Mouse (Mus musculus) adrenal gland, adult 8-10 months (tissue): ENCODE data around the gene Rpl5. TPM values are rescaled to one million over a fixed set of nuclear protein-coding genes. Genes with fewer than 3 reads are reported as not detected.
"Not testable (repeated sequence)": the region's sequence is repeated elsewhere in the genome, so short reads cannot be mapped to it uniquely, and the experiment has no call there.

Experiments used
- DNase-seq: peaks from one replicate; pipeline ENCODE4 v3.0.0; 2022
- total RNA-seq, 4 experiments: library from RNA; stranded (reverse); gene quantifications; 2 replicates each; pipeline ENCODE4 v1.2.4; 2022

The Rpl5 gene
- total RNA-seq, 4 experiments from 2014 or later = 50.4 to 91.3 (median 70.7) TPM

DNA sequence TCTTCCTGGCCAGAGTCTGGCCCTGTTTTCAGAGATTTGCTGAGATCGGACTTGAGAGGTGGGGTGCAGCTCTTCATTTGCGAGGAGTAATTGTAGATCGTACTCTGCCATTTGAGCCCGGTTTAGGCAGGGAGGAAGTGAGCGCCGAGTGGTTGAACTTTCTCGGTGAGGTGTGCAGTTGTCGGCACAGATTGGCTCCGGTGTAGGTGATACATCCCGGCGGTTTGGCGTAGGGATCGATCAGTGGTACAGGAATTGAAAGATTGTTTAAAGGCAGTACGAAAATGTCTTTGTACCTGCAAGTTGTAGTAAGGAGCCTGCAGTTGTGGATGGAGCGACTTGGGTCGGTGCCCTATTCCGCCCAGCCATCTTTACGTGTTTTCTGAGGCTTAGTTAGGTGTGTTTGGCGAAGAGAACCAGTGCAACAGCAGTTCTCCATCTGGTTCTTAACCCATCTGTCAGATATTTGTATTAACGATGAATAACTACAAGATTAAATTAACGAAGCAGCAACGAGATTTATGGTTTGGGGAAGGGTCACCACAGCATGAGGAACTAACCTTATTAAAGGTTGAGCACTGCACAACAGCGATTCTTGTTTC, 813 bp downstream of the Rpl5 start:
- DNase-seq = no peak

DNA sequence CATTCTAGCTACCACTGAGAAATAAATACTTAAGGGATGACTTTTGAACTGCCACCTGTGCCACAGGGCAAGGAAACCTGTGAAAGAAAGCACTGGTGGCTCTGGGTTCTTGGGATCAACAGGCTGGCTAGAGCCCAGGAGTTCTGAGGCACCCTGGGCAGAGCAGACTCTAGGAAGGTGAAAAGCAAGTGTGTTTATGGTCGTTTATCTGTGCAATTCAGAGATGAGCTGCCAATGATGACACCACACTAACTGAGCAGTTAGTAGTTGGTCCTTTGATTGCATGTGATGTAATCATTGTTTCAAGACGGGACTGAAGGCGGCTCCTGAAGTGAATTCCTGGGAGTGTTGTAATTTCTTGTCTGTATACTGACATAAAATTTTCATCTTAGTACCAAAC, 4.0 kb downstream of the Rpl5 start:
- no peak for DNase-seq

DNA sequence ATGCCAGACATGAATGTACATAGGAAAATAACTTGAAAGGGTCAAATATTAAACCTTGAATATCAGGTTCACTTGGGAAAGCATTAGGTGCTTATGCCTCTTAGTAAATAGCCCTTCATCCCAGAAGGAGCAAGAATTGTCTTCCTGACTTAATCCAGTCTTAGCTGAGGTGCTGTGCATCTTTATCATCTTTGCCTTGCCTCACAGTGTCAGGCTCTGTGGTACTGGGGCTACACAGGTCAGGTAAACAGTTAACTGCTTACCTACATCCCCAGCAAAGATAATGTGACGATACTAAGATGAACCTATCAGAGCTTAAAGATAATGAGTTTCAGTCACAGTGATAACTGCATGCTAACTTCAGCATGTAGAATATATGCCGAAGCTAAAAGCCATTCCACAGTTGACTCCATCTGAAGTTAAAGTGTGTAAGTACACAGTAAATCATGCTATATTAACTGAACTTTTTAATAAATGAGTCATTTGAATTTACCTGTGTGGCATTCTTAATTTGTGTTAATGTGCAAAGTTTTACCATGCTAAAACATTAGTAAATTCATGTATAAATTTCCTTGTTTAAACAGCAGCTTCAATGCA, 8.3 kb downstream of the Rpl5 start:
- no peak for DNase-seq

DNA sequence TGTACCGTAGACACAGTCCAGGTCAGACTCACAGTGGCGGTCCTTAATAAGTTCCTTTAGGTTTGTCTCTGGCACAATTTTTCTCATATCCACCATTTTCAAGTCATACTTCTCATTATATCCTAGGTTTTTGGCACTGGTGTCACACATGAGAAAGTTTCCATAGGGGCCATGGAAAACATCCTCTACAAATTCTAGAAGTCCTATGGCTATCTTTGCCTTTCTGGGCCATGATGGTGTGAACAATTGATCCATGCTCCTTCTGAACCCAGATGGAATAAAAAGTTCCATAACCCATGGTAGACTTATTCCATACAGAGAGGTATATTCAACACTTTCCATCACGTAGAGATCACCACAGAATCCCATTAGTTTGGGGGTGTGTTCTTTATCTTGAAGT, 9.4 kb downstream of the Rpl5 start:
- DNase-seq = no peak

DNA sequence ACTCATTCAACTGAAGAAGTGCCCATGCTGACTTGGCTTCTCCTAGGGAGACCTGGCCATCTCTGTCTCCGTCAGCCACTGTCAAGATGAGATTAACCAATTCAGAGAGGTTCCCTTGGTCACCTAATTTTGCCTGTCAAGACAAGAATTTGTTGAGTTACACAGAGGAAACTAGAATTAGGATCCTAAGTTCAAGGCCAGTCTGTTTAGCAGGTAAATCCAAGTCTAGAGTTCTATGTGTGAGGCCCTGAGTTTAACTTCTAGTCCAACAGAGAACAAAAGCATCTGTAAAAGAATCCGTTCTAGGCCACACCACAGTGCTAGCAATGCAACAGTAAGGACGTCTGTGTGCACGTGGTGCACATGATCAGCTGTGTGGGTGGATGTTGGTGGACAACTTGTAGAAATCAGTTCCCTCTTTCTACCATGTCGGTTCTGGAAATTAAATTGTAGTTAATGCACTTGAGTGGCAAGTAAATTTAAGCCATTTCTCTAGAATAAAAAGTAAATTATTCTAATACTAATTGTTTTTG, 9.8 kb downstream of the Rpl5 start:
- no peak for DNase-seq

DNA sequence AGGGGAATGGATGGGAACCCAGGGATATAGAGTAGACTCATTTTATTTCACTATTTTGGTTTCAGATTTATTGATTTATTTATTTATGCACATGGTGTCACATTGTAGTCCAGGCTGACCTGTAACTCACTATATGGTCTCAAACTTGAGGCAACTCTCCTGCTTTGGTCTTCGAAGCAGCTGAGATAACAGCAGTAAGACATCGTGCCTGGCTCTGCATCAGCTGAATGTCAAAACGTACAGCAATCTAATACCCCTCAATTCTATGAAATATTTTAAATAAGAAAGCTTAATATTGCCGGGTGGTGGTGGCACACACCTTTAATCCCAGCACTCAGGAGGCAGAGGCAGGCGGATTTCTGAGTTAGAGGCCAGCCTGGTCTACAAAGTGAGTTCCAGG, 10.7 kb downstream of the Rpl5 start:
- no peak for DNase-seq

DNA sequence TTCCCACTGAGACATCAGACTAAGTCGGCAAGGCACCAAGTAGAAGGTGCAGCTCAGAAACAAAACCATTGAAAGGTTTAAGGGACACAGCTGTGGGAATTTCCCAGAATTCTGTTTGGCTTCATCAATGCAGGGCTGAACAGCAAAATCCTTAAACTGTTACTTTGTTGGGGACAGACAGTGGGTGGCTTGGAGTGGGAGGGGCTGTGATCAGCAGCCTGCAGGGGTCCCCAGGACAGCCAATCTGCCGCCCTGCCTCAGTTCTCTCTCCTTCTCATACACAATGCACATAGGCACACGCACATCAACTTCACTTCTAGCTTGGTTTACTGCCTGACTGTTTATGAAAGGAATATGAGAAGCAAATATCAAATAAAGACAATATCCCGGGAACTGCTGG, 15.0 kb downstream of the Rpl5 start:
- no peak for DNase-seq

DNA sequence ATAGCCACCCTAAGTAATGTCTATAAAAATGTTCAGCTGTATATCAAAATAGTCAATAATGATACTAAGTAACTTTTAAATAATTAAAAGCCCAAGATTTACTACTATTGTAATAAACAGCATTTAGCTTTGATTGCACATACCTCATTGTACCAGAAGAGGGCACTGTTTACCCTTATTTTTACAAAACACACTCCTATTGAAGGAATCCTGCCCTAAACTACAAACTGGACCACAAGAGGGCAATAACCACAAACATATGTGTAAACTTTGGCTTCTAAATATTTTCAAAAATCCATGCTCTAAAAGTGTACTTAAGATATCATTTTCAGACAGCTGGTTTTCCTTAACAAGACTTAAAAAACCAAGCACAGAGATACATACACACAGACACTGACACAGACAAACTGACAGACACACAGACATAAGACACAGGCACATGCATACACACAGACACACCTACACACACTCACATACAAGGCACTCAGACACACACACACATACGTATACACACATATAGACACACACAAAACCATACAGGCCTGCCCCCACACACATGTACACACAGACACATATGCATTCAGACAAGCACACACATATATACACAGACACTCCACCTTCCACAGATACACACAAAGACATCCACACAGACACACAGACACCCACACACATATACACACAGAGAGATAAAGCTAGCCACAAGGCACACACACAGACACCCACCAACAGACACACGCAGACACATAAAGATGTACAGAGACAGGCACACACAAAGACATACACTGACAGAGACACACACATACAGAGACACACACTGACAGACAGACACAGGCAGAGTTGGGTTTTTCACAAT, 21.3 kb downstream of the Rpl5 start:
- no peak for DNase-seq

DNA sequence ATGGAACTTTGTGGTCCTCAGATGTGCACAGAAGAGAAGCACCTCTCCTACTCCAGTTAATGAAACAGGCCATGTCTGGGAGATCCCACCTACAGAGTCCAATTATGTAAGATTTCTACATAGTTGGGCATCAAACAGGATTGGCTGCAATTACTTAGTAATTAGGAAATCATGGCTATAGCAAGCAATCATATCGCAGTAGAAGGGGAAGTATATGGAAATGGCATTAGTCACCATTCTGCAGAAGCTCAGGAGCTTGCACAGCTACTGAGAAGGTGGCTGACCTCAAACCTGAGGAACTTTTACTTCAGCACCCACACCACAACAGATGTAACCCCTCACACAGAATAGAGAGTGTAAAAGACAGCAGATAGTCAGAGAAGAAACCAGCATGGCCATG, 22.5 kb downstream of the Rpl5 start:
- no peak for DNase-seq

DNA sequence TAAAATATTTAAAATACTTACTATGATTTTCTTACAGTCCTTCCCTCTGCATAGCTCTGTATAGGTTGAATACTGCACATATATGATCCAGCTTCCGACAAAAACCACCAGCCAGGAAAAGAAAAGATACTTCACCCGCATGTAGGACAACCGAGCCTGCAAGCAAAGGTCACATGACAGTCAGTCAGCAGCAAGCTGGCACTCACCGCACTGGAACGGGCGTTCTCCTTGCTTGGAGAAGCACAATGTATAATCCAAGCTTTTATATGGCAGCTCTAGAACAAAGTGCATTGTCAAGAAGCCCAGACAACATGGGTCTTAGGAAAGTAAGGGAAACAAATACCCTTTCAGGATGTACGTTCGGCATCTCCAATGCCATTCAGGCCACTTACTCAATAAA, 24.3 kb downstream of the Rpl5 start:
- no peak for DNase-seq

DNA sequence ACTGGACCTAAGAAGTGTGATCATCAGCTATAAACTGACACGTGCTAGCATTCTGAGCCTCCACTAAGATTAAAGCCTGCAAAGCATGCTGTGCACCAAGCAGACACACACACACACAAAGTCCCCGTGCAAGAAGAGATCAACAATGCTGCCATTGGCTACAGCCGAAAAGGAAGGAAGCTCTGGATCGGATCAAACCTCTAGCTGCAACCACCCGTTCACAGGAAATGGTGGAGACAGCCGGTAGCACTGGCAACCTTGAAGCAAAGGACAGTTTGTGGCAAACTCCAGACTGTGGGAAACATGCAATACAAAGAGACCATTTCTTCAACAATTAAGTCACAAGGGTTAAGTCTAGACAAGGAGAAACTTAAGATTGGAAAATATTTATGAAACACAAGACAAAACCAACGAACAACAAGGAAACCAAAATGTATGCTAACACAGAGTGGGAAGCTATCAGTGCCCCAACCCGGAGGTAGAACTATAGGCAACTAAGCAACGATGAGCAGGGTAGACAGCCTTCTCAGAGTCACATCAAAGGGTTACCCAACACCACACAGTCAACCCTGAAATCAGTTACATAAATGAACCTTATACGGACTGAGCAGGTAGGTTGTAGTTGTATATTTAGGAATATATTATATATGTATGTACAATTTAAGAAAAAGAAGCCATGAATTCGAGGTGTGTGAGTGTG, 26.4 kb downstream of the Rpl5 start:
- no peak for DNase-seq

DNA sequence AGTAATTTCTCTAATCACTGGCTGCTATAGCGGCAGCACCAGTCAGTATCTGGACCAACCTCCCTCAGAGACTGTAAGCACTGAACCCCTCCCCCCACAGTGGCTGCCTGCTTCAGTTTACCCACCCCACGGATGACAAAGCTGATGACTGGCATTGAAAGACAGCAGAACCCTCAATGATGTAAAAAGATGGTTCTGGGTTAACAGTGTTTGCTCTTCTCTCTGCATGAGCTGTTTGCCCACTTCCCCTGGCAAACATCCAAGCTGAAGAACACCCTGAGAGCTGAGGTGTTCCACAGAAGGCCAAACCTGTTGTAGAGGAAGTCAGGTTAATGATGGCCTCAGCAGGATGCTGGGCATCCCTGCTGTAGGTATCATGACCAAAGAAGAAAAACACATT, 32.3 kb downstream of the Rpl5 start:
- no peak for DNase-seq

DNA sequence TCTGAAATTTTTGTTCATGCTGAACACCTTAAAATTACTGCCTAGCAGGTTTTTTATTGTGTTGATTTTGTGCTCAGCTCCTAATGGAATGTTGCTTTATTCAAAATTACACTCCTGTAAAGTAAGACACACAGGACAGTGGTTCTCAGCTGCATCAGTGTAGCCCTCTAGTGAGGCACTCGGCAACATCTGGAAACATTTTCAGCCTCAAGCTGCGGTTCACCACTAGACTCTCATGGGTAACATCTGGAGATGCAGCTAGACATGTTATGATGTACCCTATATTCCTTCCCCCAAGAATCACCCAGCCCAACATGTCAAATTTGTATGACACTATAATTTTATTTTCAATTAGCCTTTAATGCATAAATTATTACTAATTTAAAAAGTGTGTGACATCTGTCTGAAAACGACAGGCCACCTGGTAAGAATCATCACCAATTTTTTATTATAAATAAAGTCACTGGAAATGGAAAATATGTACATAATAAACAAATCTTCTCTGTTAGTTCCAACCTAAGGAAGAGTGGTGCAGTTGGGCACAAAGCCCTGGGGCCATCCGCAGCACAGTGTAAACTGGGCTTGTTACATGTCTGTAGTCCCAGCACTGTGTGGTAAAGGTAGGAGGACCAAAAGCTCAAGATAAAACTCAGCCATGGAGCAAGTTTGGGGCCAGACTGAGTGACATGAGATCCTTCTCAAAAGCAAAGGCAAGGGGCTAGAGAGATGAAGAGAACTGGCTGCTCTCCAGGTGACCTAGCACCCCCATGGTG, 33.1 kb downstream of the Rpl5 start:
- DNase-seq = no peak

DNA sequence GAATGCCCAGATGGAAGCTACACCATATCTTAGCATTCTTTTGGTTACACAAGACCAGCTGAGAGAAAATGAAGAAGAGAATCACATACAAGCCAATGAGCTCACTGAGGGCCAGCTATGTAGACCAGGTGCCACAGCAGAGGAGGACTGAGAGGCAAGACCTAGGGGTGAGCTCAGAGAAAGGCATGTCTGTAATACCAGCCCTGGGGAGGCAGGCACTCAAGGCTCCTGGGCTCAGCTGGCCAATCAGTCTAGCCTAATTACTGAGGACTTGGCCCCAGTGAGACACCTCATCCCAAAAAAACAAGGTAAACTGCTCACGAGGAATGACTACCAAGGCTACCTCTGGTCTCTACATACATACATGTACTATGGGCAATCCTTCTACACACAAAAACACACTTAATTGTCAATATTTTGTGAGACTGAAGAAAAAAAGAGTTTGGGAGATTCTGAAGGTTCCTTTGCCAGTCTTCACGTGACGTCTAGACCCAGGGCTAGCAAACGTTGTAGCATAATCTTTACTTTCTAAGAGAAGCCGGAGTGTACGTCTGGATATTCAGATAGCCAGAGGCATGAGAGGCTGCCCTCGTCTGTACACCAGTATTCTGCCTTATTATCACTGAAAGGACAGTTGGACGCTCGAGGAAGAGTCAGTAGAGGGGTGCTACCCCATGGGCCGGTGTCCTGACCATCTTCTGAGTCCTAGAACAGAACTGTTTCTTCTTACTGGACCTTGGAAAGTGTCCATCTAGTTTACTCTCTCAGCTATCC, 34.7 kb downstream of the Rpl5 start:
- no peak for DNase-seq

DNA sequence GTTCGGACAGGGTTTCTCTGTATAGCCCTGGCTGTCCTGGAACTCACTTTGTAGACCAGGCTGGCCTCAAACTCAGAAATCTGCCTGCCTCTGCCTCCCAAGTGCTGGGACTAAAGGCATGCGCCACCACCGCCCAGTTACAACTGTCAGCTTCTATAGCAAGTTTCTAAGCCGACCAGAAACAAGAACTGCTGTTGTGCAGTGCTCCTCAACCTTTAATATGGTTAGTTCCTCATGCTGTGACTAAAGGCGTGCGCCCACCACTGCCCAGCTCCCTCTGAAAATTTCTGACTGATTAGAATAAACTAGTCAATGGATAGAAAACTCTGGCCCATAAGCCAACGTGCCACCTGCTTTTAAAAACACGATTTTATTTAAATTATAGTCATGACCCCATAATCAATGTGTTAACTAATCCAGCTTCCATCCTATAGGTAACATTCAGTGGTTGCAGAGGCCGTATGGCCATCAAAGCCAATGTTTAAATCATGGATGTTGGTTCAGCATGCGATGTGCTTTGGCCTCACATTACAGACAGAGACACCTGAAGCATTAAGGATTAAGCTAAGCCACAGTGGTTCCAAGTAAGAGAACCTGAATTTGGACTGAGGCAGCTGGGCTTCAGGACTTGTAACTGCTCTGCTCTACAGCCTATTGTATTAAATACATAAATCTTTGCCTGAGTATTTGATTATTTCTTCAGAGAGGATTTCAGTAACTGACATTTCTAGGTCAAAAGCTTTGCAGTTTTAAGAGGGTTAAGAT, 36.5 kb downstream of the Rpl5 start:
- no peak for DNase-seq

DNA sequence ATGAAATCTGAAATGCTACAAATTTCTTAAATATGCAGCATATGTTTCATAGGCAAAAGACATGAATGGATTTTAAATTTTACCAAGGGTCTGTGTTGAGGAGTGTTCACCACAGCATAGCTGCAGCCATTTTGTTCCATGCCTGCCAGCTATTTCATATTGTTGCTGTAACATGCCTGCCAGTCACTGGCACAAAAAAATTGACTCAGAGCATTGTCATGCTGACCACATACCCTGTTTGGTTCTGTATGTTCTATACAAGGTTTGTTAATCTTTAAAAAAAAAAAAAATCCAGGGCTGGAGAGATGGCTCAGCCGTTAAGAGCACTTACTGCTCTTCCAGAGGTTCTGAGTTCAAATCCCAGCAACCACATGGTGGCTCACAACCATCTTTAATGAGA, 38.2 kb downstream of the Rpl5 start:
- DNase-seq = not testable (repeated sequence)

DNA sequence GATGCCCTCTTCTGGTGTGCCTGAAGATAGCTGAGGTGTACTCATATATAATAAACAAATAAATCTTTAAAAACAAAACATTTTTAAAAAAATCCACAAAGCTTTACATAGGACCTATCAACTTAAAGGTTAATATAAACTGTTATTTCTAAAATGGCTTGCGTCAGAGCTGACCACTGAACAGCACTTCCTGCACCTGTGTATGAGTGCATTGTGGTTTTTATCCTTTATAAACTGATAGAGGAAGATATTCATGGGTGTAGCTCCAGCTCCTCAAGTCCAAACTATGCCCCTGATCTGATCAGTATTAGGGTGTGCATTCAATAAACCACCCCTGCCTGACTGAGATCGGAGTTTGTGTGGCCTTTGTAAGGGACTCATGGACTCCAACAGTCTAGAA, 38.6 kb downstream of the Rpl5 start:
- no peak for DNase-seq

DNA sequence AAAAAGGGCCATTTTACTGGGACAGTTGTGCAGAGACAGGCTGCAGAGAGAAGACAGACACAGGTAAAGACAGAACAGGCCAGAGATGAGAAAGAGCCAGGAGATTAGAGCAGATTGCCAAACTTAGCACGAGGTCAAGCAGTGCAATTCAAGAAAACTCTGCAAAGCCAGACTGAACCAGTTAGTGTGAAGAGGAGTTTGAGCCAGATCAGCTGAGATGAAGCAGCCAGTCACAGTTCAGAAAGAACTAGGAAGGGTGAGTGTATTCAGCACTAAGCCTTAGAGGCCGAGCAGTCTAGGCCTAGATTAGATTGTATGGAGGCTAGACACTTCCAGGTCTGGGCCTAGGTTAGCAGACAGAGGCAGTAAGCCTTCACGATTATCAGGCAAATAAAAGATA, 39.4 kb downstream of the Rpl5 start:
- no peak for DNase-seq

DNA sequence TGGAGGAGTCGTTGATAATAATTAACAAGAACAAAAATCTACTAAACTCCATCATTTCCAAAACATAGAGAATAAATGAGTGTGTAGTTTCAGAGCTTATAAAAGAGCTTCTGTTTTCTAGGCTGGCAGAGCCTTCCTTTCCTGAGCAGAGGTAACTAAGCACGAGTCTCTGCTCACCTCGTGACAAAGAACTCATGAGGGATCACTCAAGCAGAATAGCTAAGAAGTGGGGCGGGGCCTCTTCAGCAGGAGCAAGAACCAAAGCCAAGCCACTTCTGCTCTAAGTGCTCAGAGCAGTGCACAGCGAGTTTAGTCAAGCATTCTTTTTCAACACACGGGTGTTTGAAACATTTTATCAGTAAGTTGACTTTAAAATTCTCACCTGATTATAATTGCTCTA, 40.9 kb downstream of the Rpl5 start:
- no peak for DNase-seq

DNA sequence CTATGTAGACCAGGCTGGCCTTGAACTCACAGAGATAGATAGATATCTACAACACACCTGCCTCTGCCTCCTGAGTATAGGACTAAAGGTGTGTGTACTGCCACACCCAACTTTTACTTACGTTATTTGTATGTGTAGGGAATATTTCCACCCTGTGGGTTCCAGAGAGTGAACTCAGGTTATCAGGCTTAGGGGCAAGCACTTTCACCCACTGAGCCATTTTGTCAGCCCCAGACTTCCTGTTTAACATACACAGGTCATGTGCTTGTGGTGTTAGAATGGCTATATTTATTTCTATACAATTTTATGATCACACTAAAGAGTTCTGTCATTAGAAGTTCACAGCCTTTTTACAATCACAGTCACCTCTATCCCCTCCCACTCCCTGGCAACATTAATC, 42.6 kb downstream of the Rpl5 start:
- DNase-seq = no peak

DNA sequence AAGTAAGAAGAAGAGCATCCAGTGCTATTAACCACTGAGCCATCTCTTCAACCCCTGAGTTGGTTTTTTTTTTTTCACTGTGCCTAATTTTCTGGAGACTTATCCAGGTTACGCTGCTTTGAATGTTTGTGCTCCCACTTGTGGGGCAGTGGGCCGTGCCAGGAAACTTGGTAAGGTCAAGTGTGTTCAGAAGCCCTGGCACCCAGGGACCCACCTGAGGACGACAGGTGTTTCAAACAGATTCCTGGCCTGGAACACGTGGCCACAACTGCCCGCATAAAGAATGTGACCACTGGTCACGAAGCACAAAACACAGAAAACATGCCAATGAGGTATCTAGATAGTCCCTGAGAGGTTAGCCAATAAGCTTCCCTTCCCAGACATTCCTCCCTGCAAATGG, 43.2 kb downstream of the Rpl5 start:
- DNase-seq = no peak
